Mouse (Mus musculus) G1E (cell line): Measurements from ENCODE around the gene Hoxb8. TPM values are rescaled to one million over a fixed set of nuclear protein-coding genes. Genes with fewer than 3 reads are reported as not detected.

Source experiments
- ATAC-seq: 2 replicates; pipeline ENCODE4 v1.8.0; 2016; ENCODE audit warnings: mild to moderate bottlenecking; ENCODE audit not compliant: insufficient number of reproducible peaks, poor library complexity, low FRiP score, severe bottlenecking; ENCODE audit errors: extremely low read depth
- DNase-seq: peaks from one replicate; pipeline ENCODE4 v3.0.0; 2012; ENCODE audit warnings: low spot score
- H3K27me3 ChIP-seq: 2 replicates; pipeline ENCODE4 v1.6.1; 2012; ENCODE audit warnings: mild to moderate bottlenecking, low read length, inconsistent platforms; ENCODE audit not compliant: insufficient read depth
- H3K36me3 ChIP-seq: replicated peaks from 2 replicates; pipeline ENCODE3; 2012; ENCODE audit warnings: mild to moderate bottlenecking, inconsistent platforms
- H3K4me1 ChIP-seq: 2 replicates; pipeline ENCODE4 v1.6.1; 2012; ENCODE audit warnings: low read depth, low read length, inconsistent platforms, mixed read lengths; ENCODE audit not compliant: insufficient read depth
- H3K4me3 ChIP-seq: 2 replicates; pipeline ENCODE4 v1.5.1; 2012; ENCODE audit warnings: low read depth, mild to moderate bottlenecking, inconsistent platforms, low read length, moderate library complexity, mixed read lengths
- H3K9me3 ChIP-seq: replicated peaks from 2 replicates; pipeline ENCODE4 v1.6.1; 2012; ENCODE audit warnings: inconsistent platforms
- CTCF ChIP-seq: IDR thresholded peaks from 2 replicates; pipeline ENCODE4 v1.5.1; 2012; ENCODE audit warnings: low read depth, low read length, inconsistent platforms, mixed read lengths
- GATA1 ChIP-seq: IDR thresholded peaks from 2 replicates; pipeline ENCODE4 v1.6.1; 2012; ENCODE audit warnings: borderline replicate concordance, low read length, inconsistent platforms, mixed read lengths
- GATA2 ChIP-seq: IDR thresholded peaks from 2 replicates; pipeline ENCODE4 v1.6.1; 2012; ENCODE audit warnings: low read depth, low read length, inconsistent platforms, borderline replicate concordance
- POLR2AphosphoS5 ChIP-seq: IDR thresholded peaks from 2 replicates; pipeline ENCODE4 v1.6.1; 2012; ENCODE audit warnings: low read depth, low read length, inconsistent platforms; ENCODE audit not compliant: insufficient replicate concordance
- TAL1 ChIP-seq: conservative IDR thresholded peaks from 2 replicates; pipeline ENCODE4 v1.6.1; 2012; ENCODE audit warnings: low read depth, low read length, inconsistent platforms, mixed read lengths
- polyA plus RNA-seq: library from polyadenylated mRNA; stranded (reverse); fragments of >175 nt; gene quantifications from 2 replicates; pipeline ENCODE4 v1.2.3, GENCODE M21; 2012
- total RNA-seq, 2 experiments: library from RNA; stranded (forward) in 1 of 2; stranded (reverse) in 1 of 2; fragments of 200-1000 nt in 1 of 2; fragments of >200 nt in 1 of 2; fragmentation: Nextera tagmentation in 1 of 2; gene quantifications; 2 replicates each; pipeline ENCODE4 v1.2.3; 2014 to 2017

The Hoxb8 gene
- total and polyA plus RNA-seq, 3 experiments = 0.22 TPM; not detected in 1

DNA sequence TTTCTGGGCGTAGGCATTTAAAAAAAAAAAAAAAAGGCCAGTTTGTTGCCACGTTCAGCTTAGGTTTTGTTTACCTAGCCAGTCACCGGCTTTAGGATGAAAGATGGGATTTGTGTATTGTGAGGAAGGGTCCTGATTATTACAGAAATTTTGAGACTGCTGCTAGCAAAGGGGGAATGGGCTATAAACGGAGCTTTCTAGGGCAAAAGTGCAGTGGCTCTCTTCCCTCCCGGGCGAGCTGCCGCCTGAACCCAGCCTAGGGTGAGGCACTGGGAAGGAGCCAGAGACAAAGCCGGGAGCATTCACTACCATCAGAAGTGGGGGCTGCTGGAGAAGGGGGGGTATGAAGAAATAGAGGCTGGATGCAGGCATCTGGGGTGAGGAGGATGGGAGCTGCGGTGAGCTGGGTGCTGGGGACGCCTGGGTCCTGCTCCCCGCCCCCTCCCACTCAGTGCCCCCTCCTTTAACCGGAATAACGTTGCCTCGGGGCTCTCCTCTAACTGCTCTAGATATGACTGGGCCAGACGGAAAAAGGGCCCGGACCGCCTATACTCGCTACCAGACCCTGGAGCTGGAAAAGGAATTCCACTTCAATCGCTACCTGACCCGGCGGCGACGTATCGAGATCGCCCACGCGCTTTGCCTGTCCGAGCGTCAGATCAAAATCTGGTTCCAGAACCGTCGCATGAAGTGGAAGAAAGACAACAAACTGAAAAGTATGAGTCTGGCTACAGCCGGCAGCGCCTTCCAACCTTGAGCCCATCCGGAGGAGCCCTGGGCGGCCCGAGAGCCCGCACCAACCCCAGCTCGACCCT is 22.9 kb downstream of the Hoxb8 start:
- ATAC-seq (no peak), DNase-seq (no peak)
- H3K4me3 ChIP-seq = no peak overlapping the region
- H3K27me3 ChIP-seq = peaks cover 66% of the 10 kb centered on the region
- peaks cover 5% of the 10 kb centered on the region; the same call in 1 of the 2 replicates for H3K9me3 ChIP-seq
- no peaks in the 10 kb centered on the region for H3K4me1 ChIP-seq
- no peaks in the 10 kb centered on the region for H3K36me3 ChIP-seq
- TF ChIP-seq POLR2AphosphoS5 = no peak

GRCm38 (mm10) chr11:96305505-96306182 is 23.9 kb downstream of the Hoxb8 start:
- ATAC-seq = no peak
- Histone ChIP-seq H3K9me3 (peaks cover 5% of the 10 kb centered on the region; the same call in 1 of the 2 replicates), H3K4me1 (peaks cover 2% of the 10 kb centered on the region; the same call in 1 of the 2 replicates), H3K27me3 (peaks cover 63% of the 10 kb centered on the region), H3K4me3 (no peak overlapping the region), H3K36me3 (no peaks in the 10 kb centered on the region)
- DNase-seq = no peak
- TF ChIP-seq POLR2AphosphoS5 (no peak), GATA1 (no peak)

- H3K4me3 ChIP-seq = no peak overlapping the region
- H3K27me3 ChIP-seq = peaks cover 61% of the 10 kb centered on the region
- ATAC-seq = no peak
Observed at GRCm38 (mm10) chr11:96306183-96306907, 24.6 kb downstream of the Hoxb8 start.

GRCm38 (mm10) chr11:96306908-96307269 is 25.2 kb downstream of the Hoxb8 start:
- TF ChIP-seq CTCF = no peak
- TF ChIP-seq POLR2AphosphoS5 = no peak
- no peak for TF ChIP-seq GATA2
- no peak for TF ChIP-seq TAL1
- no peak for TF ChIP-seq GATA1
- Histone ChIP-seq H3K27me3 (peaks cover 61% of the 10 kb centered on the region), H3K36me3 (no peaks in the 10 kb centered on the region), H3K4me3 (no peak overlapping the region), H3K4me1 (peaks cover 2% of the 10 kb centered on the region; the same call in 1 of the 2 replicates), H3K9me3 (peaks cover 5% of the 10 kb centered on the region; the same call in 1 of the 2 replicates)
- DNase-seq (no peak), ATAC-seq (no peak)

More at GRCm38 (mm10) chr11:96306183-96306907, 24.6 kb downstream of the Hoxb8 start:
- TF ChIP-seq GATA1 = no peak
- TF ChIP-seq POLR2AphosphoS5 = no peak
- no peak for TF ChIP-seq CTCF
- no peak for TF ChIP-seq TAL1
- no peak for TF ChIP-seq GATA2
- Histone ChIP-seq H3K4me1 (peaks cover 2% of the 10 kb centered on the region; the same call in 1 of the 2 replicates), H3K36me3 (no peaks in the 10 kb centered on the region), H3K9me3 (peaks cover 5% of the 10 kb centered on the region; the same call in 1 of the 2 replicates)
- no peak for DNase-seq

DNA sequence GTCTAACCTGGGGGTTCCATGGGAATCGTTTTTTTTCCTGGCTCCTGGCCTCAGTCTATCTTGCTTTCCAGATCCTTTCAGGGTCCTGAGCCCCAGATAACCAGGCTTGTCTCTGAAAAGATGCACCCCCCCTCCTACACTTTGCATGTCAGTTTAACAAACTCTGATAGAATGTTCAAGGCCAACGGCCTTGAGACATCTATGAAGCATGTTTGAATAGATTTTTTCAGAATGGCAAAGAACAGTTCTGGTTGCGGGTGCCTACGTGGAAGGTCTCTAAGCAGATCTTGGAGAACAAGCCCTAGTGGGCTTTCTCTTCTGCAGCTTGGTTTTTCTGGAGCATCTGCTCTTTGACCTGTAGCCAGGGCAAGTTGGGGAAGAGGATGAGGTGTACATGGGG is 27.1 kb downstream of the Hoxb8 start:
- peaks cover 1% of the 10 kb centered on the region; the same call in 1 of the 2 replicates for H3K9me3 ChIP-seq
- TF ChIP-seq GATA1 = no peak
- TF ChIP-seq CTCF = no peak
- no peak for TF ChIP-seq POLR2AphosphoS5
- TF ChIP-seq TAL1 = no peak
- no peak for TF ChIP-seq GATA2
- peaks cover 55% of the 10 kb centered on the region for H3K27me3 ChIP-seq
- H3K4me3 ChIP-seq = no peak overlapping the region
- no peak for ATAC-seq
- no peak for DNase-seq
- H3K4me1 ChIP-seq = peaks cover 2% of the 10 kb centered on the region; the same call in 1 of the 2 replicates
- H3K36me3 ChIP-seq = no peaks in the 10 kb centered on the region

DNA sequence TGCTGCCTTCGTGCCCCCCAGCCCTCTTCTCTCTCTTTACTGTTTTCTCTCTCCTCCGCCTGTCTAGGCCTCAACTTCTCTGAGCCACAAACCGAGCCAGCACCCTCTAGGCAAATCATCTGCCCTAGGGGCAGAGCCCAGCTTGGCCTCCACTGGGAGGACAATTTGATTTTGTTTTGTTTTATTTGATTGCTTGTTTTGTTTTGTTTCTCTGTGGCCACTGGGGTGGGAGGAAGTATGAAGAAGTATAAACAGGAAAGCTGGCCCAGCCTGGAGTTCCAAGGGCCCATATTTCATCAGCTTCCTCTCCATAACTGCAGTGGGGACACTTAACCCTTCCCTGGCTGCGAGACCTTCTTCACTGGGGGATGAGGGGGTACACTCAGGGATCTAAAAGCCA is 27.6 kb downstream of the Hoxb8 start:
- DNase-seq = no peak
- Histone ChIP-seq H3K9me3 (no peaks in the 10 kb centered on the region), H3K4me1 (peaks cover 2% of the 10 kb centered on the region; the same call in 1 of the 2 replicates), H3K27me3 (peaks cover 55% of the 10 kb centered on the region), H3K4me3 (no peak overlapping the region), H3K36me3 (no peaks in the 10 kb centered on the region)
- no peak for TF ChIP-seq POLR2AphosphoS5
- ATAC-seq = no peak
